In genomic region chr1:54922707-54923106, GRCm38 (mm10) we compare ENCODE assay signal across 7 mouse cellular contexts. TPM values are rescaled to one million over a fixed set of nuclear protein-coding genes. Genes with fewer than 3 reads are reported as not detected.
A peak's percentile ranks its signal among the peaks of the same experiment; 100 is the strongest.
DNase-seq lines count a peak whose midpoint lies in the region; TF ChIP-seq lines count a peak whose summit lies in the region.

No protein-coding gene starts in this region.

- no peak overlapping the region for H3K4me3 ChIP-seq in layer of hippocampus, adult 2 months

- H3K27ac ChIP-seq in layer of hippocampus, adult 2 months = peak overlapping the region; percentile 14; the same call in 1 of the 2 replicates

- no peak for TF ChIP-seq CTCF in layer of hippocampus, adult 2 months (conservative IDR thresholded peaks at IDR 0.05)

- peak; percentile 17 for DNase-seq in kidney, postnatal 14 days
- no peak for DNase-seq in kidney, adult 18-20 months
- DNase-seq in MN1 (ENCODE audit: low spot score) = peak; percentile 9
- peak; percentile 95 for DNase-seq in brain, adult 2 months (ENCODE audit: low read depth, low spot score)
- peak; percentile 39 to 42 for DNase-seq in layer of hippocampus, adult 2 months (ENCODE audit: low spot score in 2 of 2)
- no peak for DNase-seq in neural tube, embryonic 10.5 days (ENCODE audit: extremely low spot score, low spot score)
- DNase-seq in adrenal gland, adult 2 months = no peak

RNA-seq across cellular contexts. Expression of gene Ankrd44, which starts 3.5 kb away (rescaled TPM):
- total RNA-seq in layer of hippocampus, adult 2 months (2021) = 10 to 100 TPM in 1 of 2 experiments, 1 to 10 TPM in 1; 8.8 to 14.5 TPM
- 10 to 100 TPM; 12.7 to 17.0 TPM for total RNA-seq in adrenal gland, adult 2 months (2021)
- 1.8 and 2.3 TPM in 2 replicates for polyA plus RNA-seq in adrenal gland, adult 2 months (2012; rRNA removed)

Comparison
In these comparisons a context has a peak if more than half of its experiments do, and no peak if none do; other contexts are left out.
1. DNase-seq: peak in kidney, postnatal 14 days (single experiment), MN1 (single experiment), brain, adult 2 months (single experiment) and layer of hippocampus, adult 2 months (2 of 2); none in kidney, adult 18-20 months (single experiment), neural tube, embryonic 10.5 days (single experiment) and adrenal gland, adult 2 months (single experiment).